Mouse (Mus musculus) megakaryocyte progenitor cell, adult 5-6 weeks (primary cell): ENCODE measurements around the gene Manbal. TPM values are rescaled to one million over a fixed set of nuclear protein-coding genes. Genes with fewer than 3 reads are reported as not detected.

ENCODE experiments used
- ATAC-seq: replicated peaks from 2 replicates; pipeline ENCODE4 v1.8.0; 2016; ENCODE audit warnings: mild to moderate bottlenecking, moderate TSS enrichment, inconsistent platforms; ENCODE audit not compliant: poor library complexity
- total RNA-seq, 2 experiments: library from RNA; stranded (forward) in 1 of 2; stranded (reverse) in 1 of 2; fragments of 157-497, 149-512 nt in 1 of 2; fragments of 200-1000 nt in 1 of 2; gene quantifications; 2 replicates each; pipeline versions ENCODE4 v1.2.3 to v1.2.4; 2015 to 2017

The Manbal gene
- total RNA-seq, 2 experiments from 2014 or later, result 7.5 to 14.2 TPM

DNA sequence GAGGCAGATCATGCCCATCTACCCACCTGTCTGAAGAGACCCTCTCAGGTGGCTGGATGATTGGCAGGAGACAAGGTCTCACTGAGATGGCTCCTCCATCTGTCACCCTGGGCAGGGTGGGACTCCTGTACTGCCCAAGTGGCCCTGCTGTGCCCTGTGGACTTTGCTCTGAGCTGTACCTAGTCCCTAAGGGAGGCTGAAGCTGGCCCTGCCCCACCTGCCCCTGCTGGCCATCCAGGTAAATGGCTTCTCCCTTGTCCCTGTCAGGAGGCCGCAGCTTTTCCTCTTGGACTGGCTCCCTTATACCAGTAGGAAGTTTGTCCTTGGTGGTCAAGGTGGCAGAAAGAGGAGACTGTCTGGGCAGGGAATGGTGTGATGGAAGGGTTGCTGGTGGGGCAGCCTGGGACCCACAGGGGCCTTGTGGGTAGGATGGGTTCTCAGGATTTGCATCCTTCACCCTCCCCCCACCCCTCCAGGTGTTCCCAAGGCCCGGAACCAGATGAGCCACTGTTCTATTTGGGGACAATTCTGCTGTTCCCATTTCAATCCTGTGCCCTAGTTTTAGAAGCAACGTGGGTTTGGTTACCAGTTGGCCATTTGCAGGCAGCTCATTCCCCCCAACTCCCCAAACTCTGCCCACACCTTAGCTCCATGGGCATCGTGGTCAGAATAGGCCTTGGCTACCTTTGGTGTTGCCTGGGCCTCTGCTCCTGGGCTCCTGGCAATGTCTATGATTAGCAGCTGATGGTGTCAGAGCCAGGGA lies 63.5 kb downstream of the Manbal start:
- no peak for ATAC-seq

DNA sequence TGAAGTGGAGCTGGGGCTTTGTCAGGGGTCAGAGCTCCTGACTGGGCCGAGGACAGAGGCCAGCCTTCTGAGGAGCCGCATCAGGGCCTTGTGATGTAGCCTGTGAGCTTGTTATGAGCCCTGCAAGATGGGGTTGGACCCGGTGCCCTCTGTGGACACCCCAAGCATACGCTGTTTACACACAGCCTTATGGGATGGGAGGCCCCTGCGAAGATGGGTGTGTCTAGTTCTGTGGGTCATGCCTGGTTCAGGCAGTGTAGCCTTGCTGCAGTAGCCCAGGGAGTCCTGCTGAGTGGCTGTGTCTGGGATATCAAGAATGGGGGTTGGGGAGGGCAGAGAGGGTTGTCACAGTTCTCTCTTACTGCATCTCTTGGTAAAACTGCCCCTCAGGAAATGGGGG lies 64.5 kb downstream of the Manbal start:
- no peak for ATAC-seq

DNA sequence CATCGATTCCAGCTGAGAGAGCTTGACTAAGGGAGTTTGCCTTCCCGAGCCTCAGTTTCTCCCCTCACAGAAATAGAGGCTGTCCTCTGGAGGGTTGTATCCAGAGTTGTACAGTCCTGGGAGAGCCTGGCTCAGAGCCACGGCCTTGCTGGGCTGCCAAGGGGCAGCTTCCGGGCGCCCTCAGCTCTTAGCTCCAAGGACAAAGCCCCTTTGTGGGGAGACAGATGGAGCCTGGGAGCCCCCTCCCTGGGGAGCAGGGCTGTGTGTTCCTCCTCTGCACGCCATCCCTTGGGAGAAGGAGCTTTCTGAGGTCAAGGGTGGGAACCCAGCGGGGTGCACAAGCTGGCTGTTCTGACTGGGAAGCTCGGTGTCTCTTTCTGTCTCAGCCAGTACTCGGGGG lies 65.1 kb downstream of the Manbal start:
- no peak for ATAC-seq

DNA sequence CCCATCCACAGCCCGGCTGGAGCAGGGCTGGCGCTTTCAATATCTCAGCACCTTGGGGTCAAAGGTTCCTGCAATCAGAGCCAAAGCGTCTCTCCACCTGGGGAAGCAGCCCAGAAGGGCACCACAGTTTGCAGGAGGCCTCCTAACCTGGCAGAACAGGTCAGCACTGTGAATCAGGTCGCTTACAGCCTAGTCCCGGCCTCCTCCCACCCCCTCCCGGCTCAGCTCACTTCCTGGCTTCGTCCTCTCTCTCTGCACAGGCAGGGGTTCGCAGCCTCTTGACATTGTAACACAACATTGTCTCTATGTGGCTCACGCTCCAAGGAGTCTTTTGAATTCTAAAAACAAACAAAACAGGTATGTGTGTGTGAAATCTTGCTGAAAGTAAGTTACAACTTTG lies 66.6 kb downstream of the Manbal start:
- ATAC-seq, result no peak

DNA sequence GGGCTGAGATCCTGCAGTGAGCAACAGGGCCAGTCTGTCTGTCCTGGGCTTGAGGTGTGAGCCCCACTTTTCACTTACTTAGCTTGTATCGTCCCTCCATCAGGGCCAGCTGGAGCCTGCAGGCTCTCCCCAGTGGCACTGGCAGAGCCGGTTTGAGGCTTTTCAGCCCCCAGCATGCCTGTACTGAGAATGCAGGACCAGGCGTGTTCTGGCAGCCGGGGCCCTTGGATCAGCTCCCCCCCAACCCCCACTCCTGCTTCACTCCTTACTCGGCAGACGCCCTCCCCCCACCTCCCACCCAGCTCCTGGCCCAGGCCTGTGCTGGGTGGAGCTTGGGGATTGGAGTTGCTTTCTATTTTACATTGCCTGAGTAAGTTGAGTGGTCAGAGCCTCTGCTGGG lies 67.1 kb downstream of the Manbal start:
- ATAC-seq, result no peak

DNA sequence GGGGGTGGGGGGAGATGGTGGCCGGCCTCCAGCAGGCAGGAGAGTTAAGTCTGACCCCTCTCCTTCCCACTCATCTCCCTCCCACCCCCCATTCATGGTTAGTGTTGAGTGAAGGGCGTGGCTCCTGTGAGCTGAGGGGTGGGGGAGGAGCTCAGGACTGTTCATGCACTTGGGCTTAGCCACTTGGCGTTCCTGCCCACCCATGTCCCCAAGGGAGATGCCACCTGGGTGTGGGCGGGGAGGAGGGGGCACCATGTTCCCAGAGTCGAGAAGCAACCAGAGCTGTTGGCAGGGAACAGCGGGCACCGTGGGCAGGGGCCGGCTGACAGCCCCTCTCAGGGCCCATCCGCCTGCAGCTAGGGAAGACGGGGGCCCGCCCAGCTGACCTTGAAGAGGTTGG lies 69.1 kb downstream of the Manbal start:
- ATAC-seq, result no peak

DNA sequence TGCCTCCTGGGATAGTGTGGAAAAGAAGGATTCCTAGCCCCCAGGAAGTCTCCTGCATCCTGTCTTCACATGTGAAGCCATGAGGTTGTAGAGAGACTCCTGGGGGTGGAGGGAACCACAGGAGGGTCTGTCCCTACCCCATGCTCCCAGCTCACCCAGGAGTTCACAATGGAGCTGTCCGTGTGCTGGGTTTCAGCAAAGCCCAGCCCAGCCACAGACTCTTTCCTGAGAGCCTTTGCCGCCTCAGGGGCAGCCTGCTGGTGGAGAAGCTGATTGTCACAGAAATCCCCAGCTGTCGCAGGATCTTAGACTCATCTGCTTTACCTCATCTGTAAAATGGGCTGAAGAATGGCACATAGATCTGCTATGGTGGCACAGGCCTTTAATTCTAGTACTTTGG lies 69.7 kb downstream of the Manbal start:
- no peak for ATAC-seq

DNA sequence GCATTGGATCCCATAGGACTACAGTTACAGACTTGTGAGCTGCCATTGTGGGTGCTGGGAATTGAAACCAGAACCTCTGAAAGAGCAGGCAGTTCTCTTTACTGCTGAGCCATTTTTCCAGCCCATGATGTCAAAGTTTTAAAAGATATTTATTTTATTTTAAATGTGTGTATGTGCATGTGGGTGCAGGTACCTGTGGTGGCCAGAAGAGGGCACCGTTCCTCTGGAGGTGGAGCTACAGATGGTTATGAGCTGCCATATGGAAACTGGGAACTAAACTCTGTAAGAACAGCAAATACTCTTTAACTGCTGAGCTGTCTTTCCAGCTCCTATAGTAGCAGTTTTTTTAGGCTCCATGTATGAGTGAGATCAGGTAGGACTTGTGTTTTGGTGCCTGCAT lies 74.0 kb downstream of the Manbal start:
- ATAC-seq, result 0 out of 2 replicates have a peak, but pooled peaks have one; percentile 23

Other genes starting within 250 kb of the Manbal start
- 90.6 and 93.0 TPM in 2 replicates for gene Samhd1, start 232.3 kb upstream of the Manbal start, total RNA-seq (2015)
- 60.4 and 62.9 TPM in 2 replicates for gene Samhd1, start 232.3 kb upstream of the Manbal start, total RNA-seq (2017)
- 78.8 and 85.2 TPM in 2 replicates for gene Rbl1, start 163.1 kb upstream of the Manbal start, total RNA-seq (2015)
- gene Rbl1, start 163.1 kb upstream of the Manbal start, total RNA-seq (2017), result 74.0 and 89.5 TPM in 2 replicates
- 326 and 354 TPM in 2 replicates for gene Rpn2, start 88.6 kb upstream of the Manbal start, total RNA-seq (2015)
- gene Rpn2, start 88.6 kb upstream of the Manbal start, total RNA-seq (2017), result 314 and 317 TPM in 2 replicates
- 0.07 and 0.22 TPM in 2 replicates for gene Mroh8, start 88.0 kb upstream of the Manbal start, total RNA-seq (2015)
- gene Mroh8, start 88.0 kb upstream of the Manbal start, total RNA-seq (2017), result 0.68 TPM in 1 of 2 replicates, not detected in the other
- gene Ghrh, start 20.1 kb upstream of the Manbal start, total RNA-seq (2015), result not detected in 2 replicates
- not detected in 2 replicates for gene Ghrh, start 20.1 kb upstream of the Manbal start, total RNA-seq (2017)
- 0.27 TPM in 1 of 2 replicates, not detected in the other for gene Src, start 50.9 kb downstream of the Manbal start, total RNA-seq (2015)
- 0.07 TPM in 1 of 2 replicates, not detected in the other for gene Src, start 50.9 kb downstream of the Manbal start, total RNA-seq (2017)
- 0.24 TPM in 1 of 2 replicates, not detected in the other for gene Nnat, start 192.5 kb downstream of the Manbal start, total RNA-seq (2015)
- not detected in 2 replicates for gene Nnat, start 192.5 kb downstream of the Manbal start, total RNA-seq (2017)
- gene Blcap, start 203.7 kb downstream of the Manbal start, total RNA-seq (2015), result 12.8 and 16.0 TPM in 2 replicates
- 5.1 and 8.6 TPM in 2 replicates for gene Blcap, start 203.7 kb downstream of the Manbal start, total RNA-seq (2017)